In the genomic region with DNA sequence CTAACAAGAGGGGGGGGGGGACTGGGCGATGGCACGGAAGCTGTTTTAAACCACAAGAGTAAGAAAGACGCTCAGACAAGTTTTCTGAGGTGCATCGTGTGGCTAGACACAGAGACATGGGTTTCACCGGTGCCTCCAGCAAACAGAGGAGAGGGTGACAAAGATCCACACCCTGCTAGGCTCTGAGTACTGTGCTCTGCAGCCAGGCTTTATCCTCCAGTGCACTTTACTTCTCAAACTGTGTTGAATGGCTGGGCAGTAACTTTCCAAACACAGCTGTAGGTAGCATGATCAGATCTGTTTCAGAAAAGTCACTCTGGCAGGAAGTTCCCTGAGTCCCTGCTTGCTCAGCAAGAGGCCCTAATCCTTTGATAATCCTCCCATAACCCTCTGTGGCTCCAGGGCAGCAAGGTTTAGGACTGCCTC, we compare ENCODE assay signal across 13 mouse cellular contexts. TPM values are rescaled to one million over a fixed set of nuclear protein-coding genes. Genes with fewer than 3 reads are reported as not detected.
A peak's percentile ranks its signal among the peaks of the same experiment; 100 is the strongest.
DNase-seq lines count a peak whose midpoint lies in the region; ATAC-seq and TF ChIP-seq lines count a peak whose summit lies in the region.
"Had no signal": no experiment of that assay in that cellular context is flagged by ENCODE, and none has a peak within 500 bp of the region (broad histone marks: within the 10 kb centered on the region; RNA-seq: fewer than 3 reads in every experiment).

No protein-coding gene starts in this region.

- no peak overlapping the region for H3K4me3 ChIP-seq in kidney, embryonic 15.5 days (replicated peaks)
- no peak overlapping the region for H3K4me3 ChIP-seq in intestine, postnatal 0 days (ENCODE audit: low read depth, low read length)
- H3K4me3 ChIP-seq in stomach, postnatal 0 days (ENCODE audit: low read depth, low read length), result no peak overlapping the region
- H3K4me3 ChIP-seq: hindbrain, embryonic 15.5 days; lung, embryonic 15.5 days; neural tube, embryonic 12.5 days had no signal

- H3K4me2 ChIP-seq in kidney, embryonic 15.5 days, result no peak overlapping the region
- H3K4me2 ChIP-seq in intestine, postnatal 0 days (replicated peaks; ENCODE audit: low read depth), result no peak overlapping the region
- no peak overlapping the region for H3K4me2 ChIP-seq in stomach, postnatal 0 days (replicated peaks; ENCODE audit: low read depth)
- H3K4me2 ChIP-seq: hindbrain, embryonic 15.5 days; lung, embryonic 15.5 days; neural tube, embryonic 12.5 days had no signal

- H3K36me3 ChIP-seq in kidney, embryonic 15.5 days, result no peaks in the 10 kb centered on the region
- no peaks in the 10 kb centered on the region for H3K36me3 ChIP-seq in intestine, postnatal 0 days (ENCODE audit: control insufficient read depth, insufficient read depth)
- no peaks in the 10 kb centered on the region for H3K36me3 ChIP-seq in stomach, postnatal 0 days (ENCODE audit: control insufficient read depth, insufficient read depth, low read length)
- H3K36me3 ChIP-seq: hindbrain, embryonic 15.5 days; lung, embryonic 15.5 days; neural tube, embryonic 12.5 days had no signal

- H3K27me3 ChIP-seq in kidney, embryonic 15.5 days, result no peaks in the 10 kb centered on the region
- no peaks in the 10 kb centered on the region for H3K27me3 ChIP-seq in intestine, postnatal 0 days (replicated peaks; ENCODE audit: control insufficient read depth, insufficient read depth, low read length)
- H3K27me3 ChIP-seq in stomach, postnatal 0 days (ENCODE audit: control insufficient read depth, insufficient read depth, low read length), result no peaks in the 10 kb centered on the region
- H3K27me3 ChIP-seq: hindbrain, embryonic 15.5 days; lung, embryonic 15.5 days; neural tube, embryonic 12.5 days had no signal

- DNase-seq in kidney, postnatal 14 days, result no peak
- no peak for DNase-seq in stomach, postnatal 0 days (ENCODE audit: low spot score)
- no peak for DNase-seq in Muller cell, postnatal 12 days (ENCODE audit: inconsistent ontology term)
- no peak for DNase-seq in urinary bladder, postnatal 25 days (ENCODE audit: low spot score)
- DNase-seq: adrenal gland, postnatal 36 days; cerebellum, postnatal 36 days had no signal

- WGBS in kidney, embryonic 15.5 days, result 38% methylated on average over 5 of the region's 5 CpGs
- 29% methylated on average over 5 of the region's 5 CpGs for WGBS in intestine, postnatal 0 days
- WGBS in stomach, postnatal 0 days, result 23% methylated on average over 5 of the region's 5 CpGs

- peak overlapping the region; percentile 62 for H3K27ac ChIP-seq in kidney, embryonic 15.5 days
- H3K27ac ChIP-seq in intestine, postnatal 0 days (ENCODE audit: low read depth, low read length), result peak overlapping the region; percentile 46; the same call in 1 of the 2 replicates
- peak overlapping the region; percentile 61 for H3K27ac ChIP-seq in stomach, postnatal 0 days (replicated peaks)
- H3K27ac ChIP-seq: hindbrain, embryonic 15.5 days; lung, embryonic 15.5 days; neural tube, embryonic 12.5 days had no signal

- no peak for TF ChIP-seq CTCF in intestine, postnatal 0 days (IDR thresholded peaks at IDR 0.05; ENCODE audit: low read depth)
- no peak for TF ChIP-seq CTCF in stomach, postnatal 0 days (IDR thresholded peaks at IDR 0.05; ENCODE audit: low read depth)

- H3K9ac ChIP-seq in kidney, embryonic 15.5 days, result no peak overlapping the region
- H3K9ac ChIP-seq in intestine, postnatal 0 days (ENCODE audit: low read depth, low read length), result no peak overlapping the region
- H3K9ac ChIP-seq in stomach, postnatal 0 days (ENCODE audit: low read length), result no peak overlapping the region
- H3K9ac ChIP-seq: hindbrain, embryonic 15.5 days; lung, embryonic 15.5 days; neural tube, embryonic 12.5 days had no signal

- H3K9me3 ChIP-seq in kidney, embryonic 15.5 days (replicated peaks), result no peaks in the 10 kb centered on the region
- no peaks in the 10 kb centered on the region for H3K9me3 ChIP-seq in intestine, postnatal 0 days (ENCODE audit: control insufficient read depth)
- no peaks in the 10 kb centered on the region for H3K9me3 ChIP-seq in stomach, postnatal 0 days (ENCODE audit: control insufficient read depth, low read length)
- H3K9me3 ChIP-seq: hindbrain, embryonic 15.5 days; lung, embryonic 15.5 days; neural tube, embryonic 12.5 days had no signal

- no peak for TF ChIP-seq EP300 in stomach, postnatal 0 days (optimal IDR thresholded peaks at IDR 0.05)

- ATAC-seq in kidney, embryonic 15.5 days (replicated peaks; ENCODE audit: low FRiP score), result no peak
- peak; percentile 92 for ATAC-seq in activated CD4-positive, CD25-positive, alpha-beta regulatory T cell, adult 4 months
- no peak for ATAC-seq in intestine, postnatal 0 days
- ATAC-seq in stomach, postnatal 0 days (ENCODE audit: low FRiP score, low TSS enrichment), result no peak
- ATAC-seq in monocyte, adult 5-6 weeks (replicated peaks; ENCODE audit: insufficient number of reproducible peaks, low FRiP score, low TSS enrichment, poor library complexity, severe bottlenecking), result no peak

- H3K4me1 ChIP-seq in kidney, embryonic 15.5 days, result peaks cover 25% of the 10 kb centered on the region
- peaks cover 12% of the 10 kb centered on the region; the same call in 1 of the 2 replicates for H3K4me1 ChIP-seq in intestine, postnatal 0 days (replicated peaks; ENCODE audit: control insufficient read depth, insufficient read depth, low read length)
- H3K4me1 ChIP-seq in stomach, postnatal 0 days (replicated peaks; ENCODE audit: control insufficient read depth, insufficient read depth), result no peaks in the 10 kb centered on the region; the same call in 1 of the 2 replicates
- H3K4me1 ChIP-seq: neural tube, embryonic 12.5 days had no signal

RNA-seq across cellular contexts. Expression of gene Gclm, which starts 43.0 kb away (rescaled TPM):
- polyA plus RNA-seq in kidney, embryonic 15.5 days (2015; fragmentation: Nextera tagmentation; extraction: Ambion mirVana), result 91.8 and 102 TPM in 2 replicates
- 1 to 10 TPM; 5.2 to 6.0 TPM for polyA plus RNA-seq in activated CD4-positive, CD25-positive, alpha-beta regulatory T cell, adult 4 months (2017; shearing (Covaris generic))
- 382 and 400 TPM in 2 replicates for polyA plus RNA-seq in intestine, postnatal 0 days (2015; fragmentation: Nextera tagmentation; extraction: Ambion mirVana)
- 148 and 155 TPM in 2 replicates for polyA plus RNA-seq in stomach, postnatal 0 days (2015; fragmentation: Nextera tagmentation; extraction: Ambion mirVana)
- 15.3 to 20.7 TPM (median 18.5 TPM) in 3 replicates for total RNA-seq in monocyte, adult 5-6 weeks (2017)

Comparison
In these comparisons a context has a peak if more than half of its experiments do, and no peak if none do; other contexts are left out.
1. RNA of gene Gclm, which starts 43.0 kb away (polyA plus RNA-seq): 382 to 400 TPM in intestine, postnatal 0 days, 148 to 155 TPM in stomach, postnatal 0 days and 91.8 to 102 TPM in kidney, embryonic 15.5 days; 5.2 to 6.0 TPM in activated CD4-positive, CD25-positive, alpha-beta regulatory T cell, adult 4 months; every median in the first group is over 10 times any median in the second.
2. Peak in every context shown above with its lines, with median percentiles within 50 percentile points of each other: H3K27ac ChIP-seq.